Mouse (Mus musculus) kidney, adult 2 months (tissue): ENCODE data around the gene Hoxb8.

ENCODE experiments used
- CTCF ChIP-seq: fragments of 200-500 bp; conservative IDR thresholded peaks from 2 replicates; pipeline ENCODE4 v1.5.1; 2011; ENCODE audit warnings: low read depth, mild to moderate bottlenecking, control low read depth, low read length, moderate library complexity, mixed read lengths; ENCODE audit not compliant: insufficient read depth, insufficient read length
- POLR2A ChIP-seq: fragments of 200-500 bp; IDR thresholded peaks from one replicate; pipeline ENCODE4 v1.6.1; 2011; ENCODE audit warnings: low read depth, low read length, control low read depth

DNA sequence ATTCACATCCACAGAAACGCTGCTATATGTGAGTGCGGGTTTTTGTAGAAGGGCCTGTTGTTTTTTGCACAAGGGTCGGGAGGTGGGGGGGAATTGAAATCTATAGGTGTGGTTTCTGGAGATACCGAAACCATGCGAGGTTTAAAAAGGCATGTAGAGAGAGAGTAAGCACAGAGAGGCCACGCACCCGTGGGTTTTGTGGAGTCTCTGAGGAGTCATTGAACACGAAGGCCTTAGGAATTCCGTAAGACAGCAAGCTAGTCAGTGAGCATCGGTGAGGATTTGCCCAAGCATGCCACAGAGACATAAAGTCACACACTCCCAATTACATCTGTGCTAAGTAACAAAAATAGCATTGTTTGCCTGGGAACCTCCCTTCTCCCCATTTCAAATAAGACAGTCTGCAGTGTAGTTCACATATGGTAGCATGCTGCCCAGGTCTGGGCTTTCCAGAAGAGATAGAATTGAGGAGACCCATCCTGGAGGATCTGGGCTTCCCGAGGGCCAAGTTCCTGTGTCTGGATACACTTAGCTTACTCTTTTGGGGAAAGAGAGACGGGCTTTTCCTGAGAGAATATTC is 29.1 kb upstream of the Hoxb8 start:
- TF ChIP-seq POLR2A, result no peak
- TF ChIP-seq CTCF, result no peak
